ENCODE assay signal across 14 mouse cellular contexts in the genomic region with DNA sequence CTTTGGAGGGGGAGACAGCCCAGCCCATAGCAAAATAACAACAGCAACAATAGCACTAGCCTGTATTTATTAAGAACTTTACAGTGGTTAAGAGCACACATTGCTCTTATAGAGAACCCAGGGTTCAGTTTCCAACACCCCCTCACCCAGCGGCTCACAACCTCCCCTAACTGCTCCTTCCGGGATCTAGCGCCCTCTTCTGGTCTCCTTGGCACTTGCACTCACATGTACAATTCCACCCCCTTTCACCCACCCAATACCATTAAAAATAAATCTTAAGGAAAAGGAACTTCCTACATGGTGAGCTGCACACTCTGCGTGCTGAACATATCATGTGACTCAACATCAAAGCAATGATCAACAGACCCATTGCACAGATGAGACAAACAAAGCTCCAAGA.
DNase-seq lines count a peak whose midpoint lies in the region; ATAC-seq and TF ChIP-seq lines count a peak whose summit lies in the region.
"Had no signal": no experiment of that assay in that cellular context is flagged by ENCODE, and none has a peak within 500 bp of the region (broad histone marks: within the 10 kb centered on the region; RNA-seq: fewer than 3 reads in every experiment).

No protein-coding gene starts in this region.

- H3K4me1 ChIP-seq in forebrain, embryonic 11.5 days (replicated peaks; ENCODE audit: control insufficient read depth, insufficient read depth, low read length) = peaks cover 12% of the 10 kb centered on the region; the same call in 1 of the 2 replicates
- no peaks in the 10 kb centered on the region for H3K4me1 ChIP-seq in forebrain, embryonic 14.5 days (ENCODE audit: control insufficient read depth, insufficient read depth, low read length)
- no peaks in the 10 kb centered on the region; the same call in 1 of the 2 replicates for H3K4me1 ChIP-seq in stomach, postnatal 0 days (replicated peaks; ENCODE audit: control insufficient read depth, insufficient read depth)
- H3K4me1 ChIP-seq: liver, embryonic 15.5 days; megakaryocyte, embryonic 14.5 days had no signal

- no peak overlapping the region for H3K27ac ChIP-seq in forebrain, embryonic 11.5 days (ENCODE audit: low read depth, low read length)
- H3K27ac ChIP-seq in forebrain, embryonic 14.5 days (ENCODE audit: low read depth, low read length) = no peak overlapping the region
- no peak overlapping the region for H3K27ac ChIP-seq in left cerebral cortex, adult 2 months
- no peak overlapping the region for H3K27ac ChIP-seq in stomach, postnatal 0 days (replicated peaks)
- H3K27ac ChIP-seq: hindbrain, embryonic 14.5 days; liver, embryonic 15.5 days had no signal

- no peak for ATAC-seq in forebrain, embryonic 11.5 days (replicated peaks; ENCODE audit: low FRiP score)
- ATAC-seq in forebrain, embryonic 14.5 days = no peak
- ATAC-seq in stomach, postnatal 0 days (ENCODE audit: low FRiP score, low TSS enrichment) = no peak

- WGBS in forebrain, embryonic 11.5 days = 77% methylated on average over 4 of the region's 4 CpGs
- WGBS in forebrain, embryonic 14.5 days = 80% methylated on average over 4 of the region's 4 CpGs
- 83% methylated on average over 4 of the region's 4 CpGs for WGBS in stomach, postnatal 0 days

- H3K36me3 ChIP-seq in forebrain, embryonic 11.5 days (ENCODE audit: control insufficient read depth, insufficient read depth, low read length) = no peaks in the 10 kb centered on the region
- no peaks in the 10 kb centered on the region for H3K36me3 ChIP-seq in forebrain, embryonic 14.5 days (ENCODE audit: control insufficient read depth, insufficient read depth, low read length)
- H3K36me3 ChIP-seq in stomach, postnatal 0 days (ENCODE audit: control insufficient read depth, insufficient read depth, low read length) = no peaks in the 10 kb centered on the region
- H3K36me3 ChIP-seq: liver, embryonic 15.5 days had no signal

- TF ChIP-seq EP300 in stomach, postnatal 0 days (optimal IDR thresholded peaks at IDR 0.05) = no peak

- H3K4me3 ChIP-seq in forebrain, embryonic 11.5 days (ENCODE audit: low read depth, low read length) = no peak overlapping the region
- H3K4me3 ChIP-seq in forebrain, embryonic 14.5 days (ENCODE audit: low read depth, low read length) = no peak overlapping the region
- no peak overlapping the region for H3K4me3 ChIP-seq in left cerebral cortex, adult 2 months
- H3K4me3 ChIP-seq in stomach, postnatal 0 days (ENCODE audit: low read depth, low read length) = no peak overlapping the region
- H3K4me3 ChIP-seq: liver, embryonic 15.5 days; megakaryocyte, embryonic 14.5 days had no signal

- DNase-seq in forebrain, embryonic 11.5 days (ENCODE audit: low spot score) = peak; percentile 60
- DNase-seq in forebrain, embryonic 14.5 days (ENCODE audit: low spot score) = no peak
- no peak for DNase-seq in left cerebral cortex, adult 2 months (ENCODE audit: extremely low spot score in 1 of 2, low spot score in 2 of 2)
- no peak for DNase-seq in left cerebral cortex, postnatal 10 days (ENCODE audit: extremely low spot score in 1 of 2, low spot score in 2 of 2)
- peak; percentile 2 for DNase-seq in thymus, postnatal 25 days
- no peak for DNase-seq in thymus, adult 18-20 months
- DNase-seq in stomach, postnatal 0 days (ENCODE audit: low spot score) = no peak
- DNase-seq in adrenal gland, postnatal 36 days = no peak
- DNase-seq: cerebellum, adult 9-10 months; gastrocnemius, postnatal 25 days; kidney, adult 9 months had no signal

- H3K4me2 ChIP-seq in forebrain, embryonic 11.5 days (ENCODE audit: low read depth, low read length, severe bottlenecking) = no peak overlapping the region
- no peak overlapping the region for H3K4me2 ChIP-seq in forebrain, embryonic 14.5 days (ENCODE audit: low read length)
- H3K4me2 ChIP-seq in stomach, postnatal 0 days (replicated peaks; ENCODE audit: low read depth) = no peak overlapping the region
- H3K4me2 ChIP-seq: hindbrain, embryonic 14.5 days; liver, embryonic 15.5 days had no signal

- intact Hi-C loops in left cerebral cortex, adult 2 months (cut with DNase I) = no loop called here
- intact Hi-C loops in left cerebral cortex, postnatal 10 days (cut with DNase I) = no loop called here

- H3K9ac ChIP-seq in forebrain, embryonic 11.5 days (ENCODE audit: low read length) = no peak overlapping the region
- H3K9ac ChIP-seq in forebrain, embryonic 14.5 days (ENCODE audit: low read length) = no peak overlapping the region
- no peak overlapping the region for H3K9ac ChIP-seq in stomach, postnatal 0 days (ENCODE audit: low read length)
- H3K9ac ChIP-seq: hindbrain, embryonic 14.5 days; liver, embryonic 15.5 days had no signal

- peak; percentile 17 for TF ChIP-seq CTCF in left cerebral cortex, adult 2 months (IDR thresholded peaks at IDR 0.05)
- peak; percentile 42 for TF ChIP-seq CTCF in stomach, postnatal 0 days (IDR thresholded peaks at IDR 0.05; ENCODE audit: low read depth)

- H3K27me3 ChIP-seq in forebrain, embryonic 11.5 days (ENCODE audit: control insufficient read depth, insufficient read depth, low read length) = peaks cover 95% of the 10 kb centered on the region
- peaks cover 78% of the 10 kb centered on the region for H3K27me3 ChIP-seq in forebrain, embryonic 14.5 days (replicated peaks; ENCODE audit: control insufficient read depth, insufficient read depth, low read length)
- H3K27me3 ChIP-seq in stomach, postnatal 0 days (ENCODE audit: control insufficient read depth, insufficient read depth, low read length) = no peaks in the 10 kb centered on the region

- H3K9me3 ChIP-seq in forebrain, embryonic 11.5 days (ENCODE audit: control insufficient read depth, low read length) = no peaks in the 10 kb centered on the region
- H3K9me3 ChIP-seq in forebrain, embryonic 14.5 days (replicated peaks; ENCODE audit: control insufficient read depth, low read length) = no peaks in the 10 kb centered on the region
- no peaks in the 10 kb centered on the region for H3K9me3 ChIP-seq in stomach, postnatal 0 days (ENCODE audit: control insufficient read depth, low read length)
- H3K9me3 ChIP-seq: liver, embryonic 15.5 days had no signal

Comparison
In these comparisons a context has a peak if more than half of its experiments do, and no peak if none do; other contexts are left out.
1. DNase-seq: peak in forebrain, embryonic 11.5 days (single experiment) and thymus, postnatal 25 days (single experiment); none in forebrain, embryonic 14.5 days (single experiment), left cerebral cortex, adult 2 months (0 of 2), left cerebral cortex, postnatal 10 days (0 of 2), thymus, adult 18-20 months (0 of 2), stomach, postnatal 0 days (single experiment) and adrenal gland, postnatal 36 days (0 of 2).